Mouse (Mus musculus) heart, adult 18-20 months (tissue): ENCODE data around the gene Tes. TPM values are rescaled to one million over a fixed set of nuclear protein-coding genes. Genes with fewer than 3 reads are reported as not detected.

Source experiments
- DNase-seq, 2 experiments: peaks; one replicate each; pipeline ENCODE4 v3.0.0; 2021 to 2022; ENCODE audit warnings: mixed read lengths in 1 of 2
- total RNA-seq, 2 experiments: library from RNA; stranded (reverse); gene quantifications; 2 replicates each; pipeline ENCODE4 v1.2.3; 2021

The Tes gene
- total RNA-seq, 2 experiments from 2014 or later = 3.6 to 6.4 TPM

GRCm38 (mm10) chr6:17077720-17078119 lies 12.8 kb downstream of the Tes start:
- DNase-seq = no peak

GRCm38 (mm10) chr6:17079304-17079703 lies 14.4 kb downstream of the Tes start:
- peak; percentile 17 to 45 for DNase-seq

- no peak for DNase-seq
These were observed 14.9 kb downstream of the Tes start for GRCm38 (mm10) chr6:17079826-17080225.

GRCm38 (mm10) chr6:17082238-17082637 lies 17.3 kb downstream of the Tes start:
- no peak for DNase-seq

- no peak for DNase-seq
These were observed 17.9 kb downstream of the Tes start for GRCm38 (mm10) chr6:17082800-17083199.

GRCm38 (mm10) chr6:17087485-17087884 lies 22.5 kb downstream of the Tes start:
- peak; percentile 50 to 88 for DNase-seq

GRCm38 (mm10) chr6:17097301-17097700 lies 32.4 kb downstream of the Tes start:
- no peak for DNase-seq

GRCm38 (mm10) chr6:17098559-17098958 lies 33.6 kb downstream of the Tes start:
- DNase-seq = no peak

- DNase-seq = no peak
These were observed 34.7 kb downstream of the Tes start for GRCm38 (mm10) chr6:17099477-17100130.

- DNase-seq = peak; percentile 40 to 80
These were observed 40.8 kb downstream of the Tes start for GRCm38 (mm10) chr6:17105714-17106113.

GRCm38 (mm10) chr6:17106493-17106892 lies 41.5 kb downstream of the Tes start:
- no peak for DNase-seq

- DNase-seq = no peak
These were observed 44.3 kb downstream of the Tes start for GRCm38 (mm10) chr6:17109204-17109603.

- DNase-seq = peak; percentile 52 to 53
These were observed 45.7 kb downstream of the Tes start for GRCm38 (mm10) chr6:17110564-17111100.

- DNase-seq = no peak
These were observed 47.1 kb downstream of the Tes start for GRCm38 (mm10) chr6:17112081-17112480.

- no peak for DNase-seq
These were observed 48.0 kb downstream of the Tes start for GRCm38 (mm10) chr6:17112990-17113389.

GRCm38 (mm10) chr6:17114588-17114987 lies 49.6 kb downstream of the Tes start:
- DNase-seq = no peak

- DNase-seq = peak in 1 of 2 experiments; percentile 19
These were observed 50.3 kb downstream of the Tes start for GRCm38 (mm10) chr6:17115046-17115790.

GRCm38 (mm10) chr6:17119521-17120232 lies 54.7 kb downstream of the Tes start:
- DNase-seq = peak in 1 of 2 experiments; percentile 13

- DNase-seq = no peak
These were observed 75.1 kb downstream of the Tes start for GRCm38 (mm10) chr6:17140021-17140420.

GRCm38 (mm10) chr6:17142577-17143359 lies 77.8 kb downstream of the Tes start:
- peak in 1 of 2 experiments; percentile 10 for DNase-seq

- DNase-seq = no peak
These were observed 86.2 kb downstream of the Tes start for GRCm38 (mm10) chr6:17151071-17151715.
